Mouse (Mus musculus) hindlimb bud, embryonic 11.5 days (tissue): Measurements from ENCODE around the gene Rdh16.
"Not testable (repeated sequence)": the region's sequence is repeated elsewhere in the genome, so short reads cannot be mapped to it uniquely, and the experiment has no call there.

ENCODE experiments used
- DNase-seq: peaks from one replicate; pipeline ENCODE4 v3.0.0-alpha.2; 2012; ENCODE audit warnings: low read depth, low spot score; ENCODE audit errors: extremely low spot score

Gene Rdh16

GRCm38 (mm10) chr10:127829121-127829520 lies 28.2 kb downstream of the Rdh16 start:
- no peak for DNase-seq

- DNase-seq, result not testable (repeated sequence)
These were observed 33.2 kb downstream of the Rdh16 start for GRCm38 (mm10) chr10:127834186-127834585.

GRCm38 (mm10) chr10:127835292-127835691 lies 34.3 kb downstream of the Rdh16 start:
- no peak for DNase-seq

GRCm38 (mm10) chr10:127837793-127838192 lies 36.8 kb downstream of the Rdh16 start:
- DNase-seq, result not testable (repeated sequence)

GRCm38 (mm10) chr10:127838539-127838938 lies 37.6 kb downstream of the Rdh16 start:
- no peak for DNase-seq

- DNase-seq, result no peak
These were observed 39.8 kb downstream of the Rdh16 start for GRCm38 (mm10) chr10:127840776-127841175.

- not testable (repeated sequence) for DNase-seq
These were observed 45.0 kb downstream of the Rdh16 start for GRCm38 (mm10) chr10:127845945-127846344.

- DNase-seq, result no peak
These were observed 47.1 kb downstream of the Rdh16 start for GRCm38 (mm10) chr10:127848089-127848488.

- DNase-seq, result no peak
These were observed 48.7 kb downstream of the Rdh16 start, which contains the start of gene Rdh19 for GRCm38 (mm10) chr10:127849628-127850027. Rdh19 (plus strand) TSS chr10:127849928.

GRCm38 (mm10) chr10:127856376-127856775 lies 55.4 kb downstream of the Rdh16 start:
- DNase-seq, result no peak

GRCm38 (mm10) chr10:127864931-127865330 lies 64.0 kb downstream of the Rdh16 start:
- no peak for DNase-seq

GRCm38 (mm10) chr10:127866232-127866631 lies 65.3 kb downstream of the Rdh16 start, which contains the start of gene Rdh16f2:
Rdh16f2 (plus strand) TSS chr10:127866474.
- no peak for DNase-seq

- DNase-seq, result no peak
These were observed 71.5 kb downstream of the Rdh16 start for GRCm38 (mm10) chr10:127872484-127872883.

- DNase-seq, result no peak
These were observed 76.7 kb downstream of the Rdh16 start for GRCm38 (mm10) chr10:127877681-127878080.

GRCm38 (mm10) chr10:127878262-127879057 lies 77.5 kb downstream of the Rdh16 start:
- no peak for DNase-seq

GRCm38 (mm10) chr10:127879155-127879688 lies 78.3 kb downstream of the Rdh16 start:
- DNase-seq, result no peak

- no peak for DNase-seq
These were observed 80.1 kb downstream of the Rdh16 start for GRCm38 (mm10) chr10:127881041-127881440.

GRCm38 (mm10) chr10:127886551-127886950 lies 85.6 kb downstream of the Rdh16 start:
- DNase-seq, result no peak

GRCm38 (mm10) chr10:127886971-127887370 lies 86.0 kb downstream of the Rdh16 start:
- no peak for DNase-seq

GRCm38 (mm10) chr10:127888605-127889004 lies 87.7 kb downstream of the Rdh16 start, which contains the start of gene Rdh7:
Rdh7 (minus strand) TSS chr10:127888817.
- DNase-seq, result no peak

GRCm38 (mm10) chr10:127891481-127891880 lies 90.5 kb downstream of the Rdh16 start:
- no peak for DNase-seq
